7 mouse cellular contexts compared by ENCODE assay signal in genomic region chr5:143287774-143288328, GRCm38 (mm10). TPM values are rescaled to one million over a fixed set of nuclear protein-coding genes. Genes with fewer than 3 reads are reported as not detected.
A peak's percentile ranks its signal among the peaks of the same experiment; 100 is the strongest.
DNase-seq lines count a peak whose midpoint lies in the region; ATAC-seq and TF ChIP-seq lines count a peak whose summit lies in the region.

No protein-coding gene starts in this region.

- 1% methylated on average over 48 of the region's 48 CpGs for WGBS in embryonic facial prominence, embryonic 10.5 days
- WGBS in intestine, embryonic 16.5 days = 3% methylated on average over 48 of the region's 48 CpGs
- 2% methylated on average over 48 of the region's 48 CpGs for WGBS in neural tube, embryonic 11.5 days

- peaks cover 8% of the 10 kb centered on the region for H3K4me1 ChIP-seq in testis, adult 2 months (ENCODE audit: control insufficient read depth, insufficient read depth, low read length)
- H3K4me1 ChIP-seq in embryonic facial prominence, embryonic 10.5 days = peaks cover 19% of the 10 kb centered on the region
- peaks cover 12% of the 10 kb centered on the region; the same call in 1 of the 2 replicates for H3K4me1 ChIP-seq in intestine, embryonic 16.5 days (ENCODE audit: control insufficient read depth, insufficient read depth, low read length)
- peaks cover 10% of the 10 kb centered on the region; the same call in 1 of the 2 replicates for H3K4me1 ChIP-seq in neural tube, embryonic 11.5 days (ENCODE audit: control insufficient read depth, insufficient read depth, low read length)

- peak overlapping the region; percentile 45 for H3K9ac ChIP-seq in intestine, embryonic 16.5 days (ENCODE audit: low read depth, low read length)
- H3K9ac ChIP-seq in neural tube, embryonic 11.5 days (ENCODE audit: low read length) = no peak overlapping the region

- no peaks in the 10 kb centered on the region; the same call in 1 of the 2 replicates for H3K27me3 ChIP-seq in testis, adult 2 months (ENCODE audit: control insufficient read depth, insufficient read depth, low read length)
- H3K27me3 ChIP-seq in embryonic facial prominence, embryonic 10.5 days (replicated peaks; ENCODE audit: low read depth, poor library complexity, severe bottlenecking) = peaks cover 89% of the 10 kb centered on the region
- peaks cover 54% of the 10 kb centered on the region for H3K27me3 ChIP-seq in intestine, embryonic 16.5 days (replicated peaks; ENCODE audit: control insufficient read depth, insufficient read depth, low read length)
- peaks cover 55% of the 10 kb centered on the region for H3K27me3 ChIP-seq in neural tube, embryonic 11.5 days (ENCODE audit: control insufficient read depth, insufficient read depth, low read length)

- peak overlapping the region; percentile 56 for H3K4me2 ChIP-seq in intestine, embryonic 16.5 days (ENCODE audit: low read depth, low read length)
- H3K4me2 ChIP-seq in neural tube, embryonic 11.5 days (ENCODE audit: low read depth) = peak overlapping the region; percentile 30

- no peaks in the 10 kb centered on the region for H3K9me3 ChIP-seq in embryonic facial prominence, embryonic 10.5 days
- H3K9me3 ChIP-seq in intestine, embryonic 16.5 days (ENCODE audit: control insufficient read depth, low read length) = no peaks in the 10 kb centered on the region
- H3K9me3 ChIP-seq in neural tube, embryonic 11.5 days (ENCODE audit: control insufficient read depth, low read length) = no peaks in the 10 kb centered on the region

- ATAC-seq in intestine, embryonic 16.5 days = 0 out of 2 replicates have a peak, but pooled peaks have one; percentile 40
- no peak for ATAC-seq in neural tube, embryonic 11.5 days (ENCODE audit: insufficient read depth, low FRiP score, low TSS enrichment)

- no peak for DNase-seq in testis, postnatal 10 days (ENCODE audit: low spot score)
- peak; percentile 52 for DNase-seq in embryonic facial prominence, embryonic 10.5 days (ENCODE audit: low spot score)
- DNase-seq in neural tube, embryonic 11.5 days (ENCODE audit: low spot score) = peak; percentile 38
- no peak for DNase-seq in layer of hippocampus, adult 8-10 months (ENCODE audit: low spot score in 2 of 2)
- DNase-seq in ovary, postnatal 36 days (ENCODE audit: low spot score) = no peak

- H3K4me3 ChIP-seq in testis, adult 2 months (ENCODE audit: control insufficient read depth, low read depth, low read length) = peak overlapping the region; percentile 32
- peak overlapping the region; percentile 54 for H3K4me3 ChIP-seq in embryonic facial prominence, embryonic 10.5 days
- H3K4me3 ChIP-seq in intestine, embryonic 16.5 days (ENCODE audit: low read length) = peak overlapping the region; percentile 43
- H3K4me3 ChIP-seq in neural tube, embryonic 11.5 days (ENCODE audit: low read depth, low read length) = peak overlapping the region; percentile 18

- TF ChIP-seq CTCF in testis, adult 2 months (IDR thresholded peaks at IDR 0.05; ENCODE audit: control insufficient read depth, insufficient read depth, insufficient replicate concordance, low read depth, low read length) = no peak

- TF ChIP-seq POLR2A in testis, adult 2 months (IDR thresholded peaks at IDR 0.05; ENCODE audit: control insufficient read depth, low read depth, low read length) = no peak

- H3K36me3 ChIP-seq in testis, adult 2 months (ENCODE audit: control insufficient read depth, insufficient read depth, low read length) = no peaks in the 10 kb centered on the region
- H3K36me3 ChIP-seq in embryonic facial prominence, embryonic 10.5 days (replicated peaks) = no peaks in the 10 kb centered on the region
- no peaks in the 10 kb centered on the region for H3K36me3 ChIP-seq in intestine, embryonic 16.5 days (ENCODE audit: control insufficient read depth, insufficient read depth, low read length)
- no peaks in the 10 kb centered on the region for H3K36me3 ChIP-seq in neural tube, embryonic 11.5 days (ENCODE audit: control insufficient read depth, insufficient read depth, low read length)

- no peak overlapping the region for H3K27ac ChIP-seq in testis, adult 2 months (ENCODE audit: control insufficient read depth, insufficient read depth, low read depth, low read length)
- H3K27ac ChIP-seq in embryonic facial prominence, embryonic 10.5 days (replicated peaks) = peak overlapping the region; percentile 2
- no peak overlapping the region for H3K27ac ChIP-seq in intestine, embryonic 16.5 days (ENCODE audit: low read length)
- no peak overlapping the region for H3K27ac ChIP-seq in neural tube, embryonic 11.5 days (ENCODE audit: low read depth, low read length)

RNA-seq across cellular contexts. Expression of gene Zfp853, which starts 5.6 kb away (rescaled TPM):
- polyA plus RNA-seq in testis, adult 2 months (2012; rRNA removed) = 0.13 TPM in 1 of 2 replicates, not detected in the other
- polyA plus RNA-seq in embryonic facial prominence, embryonic 10.5 days (2016; fragmentation: Nextera tagmentation; extraction: Ambion mirVana) = not detected in 2 replicates
- not detected in 2 replicates for polyA plus RNA-seq in intestine, embryonic 16.5 days (2015; fragmentation: Nextera tagmentation; extraction: Ambion mirVana)
- polyA plus RNA-seq in neural tube, embryonic 11.5 days (2014; fragmentation: Nextera tagmentation; extraction: Ambion mirVana) = not detected in 2 replicates
- total RNA-seq in layer of hippocampus, adult 8-10 months (2022) = 1 to 10 TPM; 4.1 to 5.5 (median 4.4) TPM

RNA-seq across cellular contexts. Expression of gene Zfp316, which starts 18.0 kb away (rescaled TPM):
- polyA plus RNA-seq in testis, adult 2 months (2012; rRNA removed) = 2.0 and 2.2 TPM in 2 replicates
- 3.1 and 3.5 TPM in 2 replicates for polyA plus RNA-seq in embryonic facial prominence, embryonic 10.5 days (2016; fragmentation: Nextera tagmentation; extraction: Ambion mirVana)
- polyA plus RNA-seq in intestine, embryonic 16.5 days (2015; fragmentation: Nextera tagmentation; extraction: Ambion mirVana) = 0.43 and 0.56 TPM in 2 replicates
- 4.1 and 4.8 TPM in 2 replicates for polyA plus RNA-seq in neural tube, embryonic 11.5 days (2014; fragmentation: Nextera tagmentation; extraction: Ambion mirVana)
- 10 to 100 TPM; 20.6 to 24.1 (median 23.1) TPM for total RNA-seq in layer of hippocampus, adult 8-10 months (2022)

RNA-seq across cellular contexts. Expression of gene E130309D02Rik, which starts 27.3 kb away (rescaled TPM):
- 19.6 and 21.2 TPM in 2 replicates for polyA plus RNA-seq in testis, adult 2 months (2012; rRNA removed)
- 62.1 and 65.4 TPM in 2 replicates for polyA plus RNA-seq in embryonic facial prominence, embryonic 10.5 days (2016; fragmentation: Nextera tagmentation; extraction: Ambion mirVana)
- 28.9 and 30.0 TPM in 2 replicates for polyA plus RNA-seq in intestine, embryonic 16.5 days (2015; fragmentation: Nextera tagmentation; extraction: Ambion mirVana)
- polyA plus RNA-seq in neural tube, embryonic 11.5 days (2014; fragmentation: Nextera tagmentation; extraction: Ambion mirVana) = 56.5 and 57.3 TPM in 2 replicates
- 10 to 100 TPM; 22.7 to 25.8 (median 24.1) TPM for total RNA-seq in layer of hippocampus, adult 8-10 months (2022)

RNA-seq across cellular contexts. Expression of gene Zdhhc4, which starts 41.2 kb away (rescaled TPM):
- 390 and 402 TPM in 2 replicates for polyA plus RNA-seq in testis, adult 2 months (2012; rRNA removed)
- polyA plus RNA-seq in embryonic facial prominence, embryonic 10.5 days (2016; fragmentation: Nextera tagmentation; extraction: Ambion mirVana) = 71.0 and 77.2 TPM in 2 replicates
- polyA plus RNA-seq in intestine, embryonic 16.5 days (2015; fragmentation: Nextera tagmentation; extraction: Ambion mirVana) = 61.6 and 66.0 TPM in 2 replicates
- 69.3 and 73.3 TPM in 2 replicates for polyA plus RNA-seq in neural tube, embryonic 11.5 days (2014; fragmentation: Nextera tagmentation; extraction: Ambion mirVana)
- 10 to 100 TPM; 50.4 to 57.0 (median 54.1) TPM for total RNA-seq in layer of hippocampus, adult 8-10 months (2022)

RNA-seq across cellular contexts. Expression of gene Zfp12, which starts 52.9 kb away (rescaled TPM):
- polyA plus RNA-seq in testis, adult 2 months (2012; rRNA removed) = 5.7 and 6.4 TPM in 2 replicates
- polyA plus RNA-seq in embryonic facial prominence, embryonic 10.5 days (2016; fragmentation: Nextera tagmentation; extraction: Ambion mirVana) = 21.7 and 22.7 TPM in 2 replicates
- polyA plus RNA-seq in intestine, embryonic 16.5 days (2015; fragmentation: Nextera tagmentation; extraction: Ambion mirVana) = 7.4 and 8.0 TPM in 2 replicates
- 25.5 and 27.6 TPM in 2 replicates for polyA plus RNA-seq in neural tube, embryonic 11.5 days (2014; fragmentation: Nextera tagmentation; extraction: Ambion mirVana)
- total RNA-seq in layer of hippocampus, adult 8-10 months (2022) = 10 to 100 TPM; 27.6 to 38.7 (median 35.6) TPM

Comparison
In these comparisons a context has a peak if more than half of its experiments do, and no peak if none do; other contexts are left out.
1. DNase-seq: peak in embryonic facial prominence, embryonic 10.5 days (single experiment) and neural tube, embryonic 11.5 days (single experiment); none in testis, postnatal 10 days (single experiment), layer of hippocampus, adult 8-10 months (0 of 2) and ovary, postnatal 36 days (single experiment).
2. Peak in every context shown above with its lines, with median percentiles within 50 percentile points of each other: H3K4me3 ChIP-seq.